Mouse (Mus musculus) limb, embryonic 11.5 days (tissue): ENCODE measurements around the gene Vdac1. TPM values are rescaled to one million over a fixed set of nuclear protein-coding genes. Genes with fewer than 3 reads are reported as not detected.
A peak's percentile ranks its signal among the peaks of the same experiment; 100 is the strongest.

Experiments
- ATAC-seq: fragments of 200-750 bp; cut with Nextera tagmentation; 2 replicates; pipeline ENCODE4 v1.8.0; 2017; ENCODE audit warnings: low read depth; ENCODE audit not compliant: insufficient number of reproducible peaks, low FRiP score, low TSS enrichment
- DNase-seq: peaks from one replicate; pipeline ENCODE4 v3.0.0-alpha.2; 2015; ENCODE audit warnings: low spot score
- H3K27ac ChIP-seq: fragments of 300-500 bp; sonication (generic); replicated peaks from 2 replicates; pipeline ENCODE4 v1.5.1; 2014; ENCODE audit warnings: low read depth, mild to moderate bottlenecking, low read length
- H3K27me3 ChIP-seq: fragments of 300-500 bp; sonication (generic); 2 replicates; pipeline ENCODE4 v1.6.1; 2014; ENCODE audit warnings: mild to moderate bottlenecking, low read length, mixed read lengths; ENCODE audit not compliant: control insufficient read depth, insufficient read depth
- H3K36me3 ChIP-seq: fragments of 300-500 bp; sonication (generic); 2 replicates; pipeline ENCODE4 v1.6.1; 2014; ENCODE audit warnings: mild to moderate bottlenecking, low read length, moderate library complexity, mixed read lengths; ENCODE audit not compliant: control insufficient read depth, insufficient read depth
- H3K4me1 ChIP-seq: fragments of 300-500 bp; sonication (generic); 2 replicates; pipeline ENCODE4 v1.6.1; 2014; ENCODE audit warnings: low read length, mixed read lengths; ENCODE audit not compliant: control insufficient read depth, insufficient read depth
- H3K4me2 ChIP-seq: fragments of 300-500 bp; sonication (generic); 2 replicates; pipeline ENCODE4 v1.6.1; 2014; ENCODE audit warnings: low read depth, mild to moderate bottlenecking, moderate library complexity; ENCODE audit not compliant: severe bottlenecking
- H3K4me3 ChIP-seq: fragments of 300-500 bp; sonication (generic); 2 replicates; pipeline ENCODE4 v1.5.1; 2014; ENCODE audit warnings: low read depth, low read length
- H3K9ac ChIP-seq: fragments of 300-500 bp; sonication (generic); 2 replicates; pipeline ENCODE4 v1.6.1; 2014; ENCODE audit warnings: mild to moderate bottlenecking, low read length
- H3K9me3 ChIP-seq: fragments of 300-500 bp; sonication (generic); 2 replicates; pipeline ENCODE4 v1.6.1; 2016; ENCODE audit warnings: low read length; ENCODE audit not compliant: control insufficient read depth
- WGBS: fragments of 180-500 bp; shearing (Covaris S2); extraction: QIAGEN DNeasy Blood & Tissue Kit; methylation state at CpG from one replicate; pipeline ENCODE4 v1.1.7; 2014; 5-methylcytosine and 5-hydroxymethylcytosine counted together
- polyA plus RNA-seq: library from polyadenylated mRNA; unstranded; fragments of >200 nt; fragmentation: Nextera tagmentation; extraction: Ambion mirVana; gene quantifications from 2 replicates; pipeline ENCODE4 v1.2.1, GENCODE M21; 2014

Vdac1 gene
- polyA plus RNA-seq = 189 and 191 TPM in 2 replicates

GRCm38 (mm10) chr11:52360471-52361277, at the start of gene Vdac1:
Gene Vdac1 (plus strand): TSS chr11:52360860.
- H3K27me3 ChIP-seq = no peaks in the 10 kb centered on the region
- peak within 1 kb of the TSS; percentile 66 for H3K4me3 ChIP-seq
- DNase-seq = peak; percentile 85
- H3K9me3 ChIP-seq = no peaks in the 10 kb centered on the region
- H3K9ac ChIP-seq = peak within 1 kb of the TSS; percentile 82
- H3K4me1 ChIP-seq = peaks cover 25% of the 10 kb centered on the region
- peak; percentile 87 for ATAC-seq
- H3K27ac ChIP-seq = peak within 1 kb of the TSS; percentile 82
- WGBS = under 1% methylated on average over 80 of the region's 84 CpGs
- H3K4me2 ChIP-seq = peak within 1 kb of the TSS; percentile 88
- no peaks in the 10 kb centered on the region for H3K36me3 ChIP-seq

- DNase-seq (no peak), ATAC-seq (no peak)
- no peaks in the 10 kb centered on the region for H3K36me3 ChIP-seq
- H3K9me3 ChIP-seq = no peaks in the 10 kb centered on the region
- H3K9ac ChIP-seq = no peak overlapping the region
- H3K4me2 ChIP-seq = no peak overlapping the region
- no peak overlapping the region for H3K27ac ChIP-seq
- H3K27me3 ChIP-seq = peaks cover 3% of the 10 kb centered on the region; the same call in 1 of the 2 replicates
- WGBS = 16% methylated on average over 26 of the region's 26 CpGs
- no peak overlapping the region for H3K4me3 ChIP-seq
- no peaks in the 10 kb centered on the region for H3K4me1 ChIP-seq
Observed at GRCm38 (mm10) chr11:52314102-52314793, 46.4 kb upstream of the Vdac1 start.

- Histone ChIP-seq H3K36me3 (no peaks in the 10 kb centered on the region), H3K27me3 (peaks cover 3% of the 10 kb centered on the region; the same call in 1 of the 2 replicates), H3K9me3 (no peaks in the 10 kb centered on the region), H3K4me1 (no peaks in the 10 kb centered on the region), H3K9ac (no peak overlapping the region), H3K4me3 (no peak overlapping the region), H3K27ac (no peak overlapping the region), H3K4me2 (no peak overlapping the region)
- ATAC-seq = no peak
- DNase-seq = no peak
- 70% methylated on average over 13 of the region's 13 CpGs for WGBS
Observed at GRCm38 (mm10) chr11:52318445-52318844, 42.2 kb upstream of the Vdac1 start.

- Histone ChIP-seq H3K4me2 (no peak overlapping the region), H3K4me3 (no peak overlapping the region), H3K27me3 (no peaks in the 10 kb centered on the region), H3K36me3 (no peaks in the 10 kb centered on the region), H3K4me1 (no peaks in the 10 kb centered on the region), H3K9ac (no peak overlapping the region), H3K9me3 (no peaks in the 10 kb centered on the region), H3K27ac (no peak overlapping the region)
- ATAC-seq = no peak
- 83% methylated on average over 4 of the region's 4 CpGs for WGBS
- DNase-seq = no peak
Observed at GRCm38 (mm10) chr11:52319664-52320063, 41.0 kb upstream of the Vdac1 start.

GRCm38 (mm10) chr11:52320529-52320928, 40.1 kb upstream of the Vdac1 start:
- no peaks in the 10 kb centered on the region for H3K36me3 ChIP-seq
- H3K27ac ChIP-seq = no peak overlapping the region
- 82% methylated on average over 4 of the region's 4 CpGs for WGBS
- H3K9ac ChIP-seq = no peak overlapping the region
- H3K27me3 ChIP-seq = no peaks in the 10 kb centered on the region
- no peak overlapping the region for H3K4me2 ChIP-seq
- no peak for ATAC-seq
- DNase-seq = no peak
- no peak overlapping the region for H3K4me3 ChIP-seq
- no peaks in the 10 kb centered on the region for H3K9me3 ChIP-seq
- H3K4me1 ChIP-seq = no peaks in the 10 kb centered on the region

GRCm38 (mm10) chr11:52321540-52321939, 39.1 kb upstream of the Vdac1 start:
- no peak for ATAC-seq
- no peaks in the 10 kb centered on the region for H3K27me3 ChIP-seq
- WGBS = 57% methylated on average over 3 of the region's 3 CpGs

GRCm38 (mm10) chr11:52324442-52325367, 36.0 kb upstream of the Vdac1 start:
- no peaks in the 10 kb centered on the region for H3K36me3 ChIP-seq
- H3K27me3 ChIP-seq = no peaks in the 10 kb centered on the region
- H3K4me2 ChIP-seq = no peak overlapping the region
- no peak overlapping the region for H3K9ac ChIP-seq
- H3K9me3 ChIP-seq = no peaks in the 10 kb centered on the region
- no peaks in the 10 kb centered on the region for H3K4me1 ChIP-seq
- ATAC-seq (no peak), DNase-seq (no peak)
- H3K27ac ChIP-seq = no peak overlapping the region
- H3K4me3 ChIP-seq = no peak overlapping the region
- WGBS = 58% methylated on average over 23 of the region's 23 CpGs

More at GRCm38 (mm10) chr11:52321540-52321939, 39.1 kb upstream of the Vdac1 start:
- H3K4me2 ChIP-seq = no peak overlapping the region
- no peaks in the 10 kb centered on the region for H3K9me3 ChIP-seq
- no peaks in the 10 kb centered on the region for H3K36me3 ChIP-seq
- no peak for DNase-seq
- no peak overlapping the region for H3K27ac ChIP-seq
- H3K4me3 ChIP-seq = no peak overlapping the region
- no peaks in the 10 kb centered on the region for H3K4me1 ChIP-seq
- no peak overlapping the region for H3K9ac ChIP-seq

- no peak overlapping the region for H3K4me3 ChIP-seq
- H3K9me3 ChIP-seq = no peaks in the 10 kb centered on the region
- ATAC-seq (no peak), DNase-seq (no peak)
- no peaks in the 10 kb centered on the region for H3K36me3 ChIP-seq
- no peak overlapping the region for H3K27ac ChIP-seq
- H3K4me1 ChIP-seq = no peaks in the 10 kb centered on the region
- no peak overlapping the region for H3K4me2 ChIP-seq
- no peak overlapping the region for H3K9ac ChIP-seq
- 58% methylated on average over 3 of the region's 3 CpGs for WGBS
- no peaks in the 10 kb centered on the region for H3K27me3 ChIP-seq
Observed at GRCm38 (mm10) chr11:52327313-52327712, 33.3 kb upstream of the Vdac1 start.
